Mouse (Mus musculus) T-helper 2 cell (primary cell): ENCODE measurements around the gene Hspg2.
"Not testable (repeated sequence)": the region's sequence is repeated elsewhere in the genome, so short reads cannot be mapped to it uniquely, and the experiment has no call there.

Experiments
- in situ Hi-C: fragments of 300-600 bp; cut with MboI, MseI; formaldehyde crosslinking; loops from one replicate; pipeline ENCODE4 v1.15.1; 2025; ENCODE audit warnings: high pct_unique_total_duplicates

The Hspg2 gene

GRCm38 (mm10) chr4:137468260-137469080, at the start of gene Hspg2:
Hspg2 (plus strand) TSS chr4:137468769.
- in situ Hi-C loops: no loop called here

- in situ Hi-C loops: no loop called here
Measured at GRCm38 (mm10) chr4:137430502-137430901, 38.1 kb upstream of the Hspg2 start, which contains the start of gene Cela3b. Cela3b (minus strand) TSS chr4:137430540.

GRCm38 (mm10) chr4:137432700-137433550, 35.6 kb upstream of the Hspg2 start:
- in situ Hi-C loops: not testable (repeated sequence)

GRCm38 (mm10) chr4:137436979-137437669, 31.4 kb upstream of the Hspg2 start:
- in situ Hi-C loops: no loop called here

GRCm38 (mm10) chr4:137438842-137439241, 29.7 kb upstream of the Hspg2 start:
- in situ Hi-C loops: no loop called here

GRCm38 (mm10) chr4:137441332-137441731, 27.2 kb upstream of the Hspg2 start:
- in situ Hi-C loops: loop anchor here (5.0 kb wide), 1 partner anchor 56 kb away; no protein-coding TSS in a partner anchor

- in situ Hi-C loops: loop anchor here (5.0 kb wide), 1 partner anchor 54 kb away; no protein-coding TSS in a partner anchor
Measured at GRCm38 (mm10) chr4:137443625-137444024, 24.9 kb upstream of the Hspg2 start.

GRCm38 (mm10) chr4:137445881-137446280, 22.7 kb upstream of the Hspg2 start:
- in situ Hi-C loops: loop anchor here (5.0 kb wide), 1 partner anchor 101 kb away; no protein-coding TSS in a partner anchor

- in situ Hi-C loops: loop anchor here (5.0 kb wide), 1 partner anchor 100 kb away; no protein-coding TSS in a partner anchor
Measured at GRCm38 (mm10) chr4:137447363-137448196, 21.0 kb upstream of the Hspg2 start.

- in situ Hi-C loops: loop anchor here (5.0 kb wide), 1 partner anchor 99 kb away; no protein-coding TSS in a partner anchor
Measured at GRCm38 (mm10) chr4:137448197-137448596, 20.4 kb upstream of the Hspg2 start.

GRCm38 (mm10) chr4:137448641-137449040, 19.9 kb upstream of the Hspg2 start:
- in situ Hi-C loops: loop anchor here (5.0 kb wide), 1 partner anchor 99 kb away; no protein-coding TSS in a partner anchor

GRCm38 (mm10) chr4:137449132-137449531, 19.4 kb upstream of the Hspg2 start:
- in situ Hi-C loops: loop anchor here (5.0 kb wide), 1 partner anchor 98 kb away; no protein-coding TSS in a partner anchor

- in situ Hi-C loops: loop anchor here (5.0 kb wide), 1 partner anchor 98 kb away; no protein-coding TSS in a partner anchor
Measured at GRCm38 (mm10) chr4:137449715-137450114, 18.9 kb upstream of the Hspg2 start.

- in situ Hi-C loops: no loop called here
Measured at GRCm38 (mm10) chr4:137452190-137452589, 16.4 kb upstream of the Hspg2 start.

- in situ Hi-C loops: no loop called here
Measured at GRCm38 (mm10) chr4:137453234-137453767, 15.3 kb upstream of the Hspg2 start, which contains the start of gene 1700013G24Rik. 1700013G24Rik (plus strand) TSS chr4:137453284.

- in situ Hi-C loops: no loop called here
Measured at GRCm38 (mm10) chr4:137454582-137454981, 14.0 kb upstream of the Hspg2 start.

GRCm38 (mm10) chr4:137456581-137456980, 12.0 kb upstream of the Hspg2 start:
- in situ Hi-C loops: no loop called here

- in situ Hi-C loops: no loop called here
Measured at GRCm38 (mm10) chr4:137457292-137457691, 11.3 kb upstream of the Hspg2 start.

- in situ Hi-C loops: no loop called here
Measured at GRCm38 (mm10) chr4:137458310-137458709, 10.3 kb upstream of the Hspg2 start.

- in situ Hi-C loops: no loop called here
Measured at GRCm38 (mm10) chr4:137458861-137459260, 9.7 kb upstream of the Hspg2 start.
